Mouse (Mus musculus): Measurements from ENCODE around the gene Tfip11.
"Not testable (repeated sequence)": the region's sequence is repeated elsewhere in the genome, so short reads cannot be mapped to it uniquely, and the experiment has no call there.

The Tfip11 gene

GRCm38 (mm10) chr5:112290536-112290880, 35.6 kb upstream of the Tfip11 start:
- no peak for DNase-seq

DNA sequence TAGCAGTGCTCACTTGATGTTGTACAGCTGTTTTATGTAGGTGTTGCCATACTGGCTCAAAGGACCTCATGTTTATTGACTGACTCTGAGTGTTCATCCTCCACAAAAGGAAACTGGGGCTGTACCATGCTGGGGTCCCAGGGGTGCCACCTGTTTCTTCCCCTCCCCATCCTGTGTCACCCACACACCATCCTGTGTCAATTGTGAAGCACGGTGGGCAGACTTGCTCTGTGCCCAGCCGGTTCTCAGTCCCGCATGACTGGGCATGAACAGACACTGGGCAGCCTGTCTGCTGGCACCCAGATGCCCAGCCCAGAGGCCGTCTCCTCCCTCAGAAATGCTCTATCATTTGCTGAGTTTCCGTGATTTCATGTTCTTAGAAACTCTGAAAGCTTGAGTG, 34.3 kb upstream of the Tfip11 start:
- DNase-seq = peak in 1 of 2 experiments; percentile 44

DNA sequence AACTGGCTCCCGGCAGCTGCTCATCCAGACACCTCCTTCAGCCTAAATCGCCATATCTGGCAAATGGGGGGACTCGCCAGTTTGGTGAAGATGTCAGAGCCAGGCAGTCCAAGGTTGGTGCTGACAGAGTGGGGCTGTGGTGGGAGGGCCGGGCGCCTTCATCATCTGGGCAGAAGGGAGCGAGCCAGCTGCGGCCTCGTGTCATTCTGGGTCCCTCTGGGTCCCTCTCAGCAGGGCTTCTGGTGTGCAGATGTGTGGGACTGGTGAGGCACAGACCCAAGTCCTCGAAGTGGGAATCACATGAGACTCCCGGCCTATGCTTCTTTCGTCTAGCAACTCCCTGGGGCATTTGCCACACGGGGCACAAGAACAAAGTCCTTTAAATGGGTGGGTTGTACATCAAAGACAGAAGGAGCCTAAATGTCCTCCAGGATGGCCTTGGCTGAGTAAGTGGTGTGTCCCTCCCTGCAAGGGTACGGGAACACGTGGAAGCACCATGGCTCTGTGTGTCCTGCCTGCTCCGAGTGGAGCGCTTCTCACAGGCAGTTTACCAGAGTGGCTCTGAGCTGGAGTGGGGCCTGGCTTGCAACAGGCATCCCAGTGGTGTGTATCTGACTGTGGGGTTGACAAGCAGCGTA, 33.7 kb upstream of the Tfip11 start:
- DNase-seq = no peak

GRCm38 (mm10) chr5:112293800-112294199, 32.4 kb upstream of the Tfip11 start:
- no peak for DNase-seq

- DNase-seq = no peak
Measured at GRCm38 (mm10) chr5:112294696-112295095, 31.5 kb upstream of the Tfip11 start.

GRCm38 (mm10) chr5:112295162-112295561, 31.0 kb upstream of the Tfip11 start:
- no peak for DNase-seq

DNA sequence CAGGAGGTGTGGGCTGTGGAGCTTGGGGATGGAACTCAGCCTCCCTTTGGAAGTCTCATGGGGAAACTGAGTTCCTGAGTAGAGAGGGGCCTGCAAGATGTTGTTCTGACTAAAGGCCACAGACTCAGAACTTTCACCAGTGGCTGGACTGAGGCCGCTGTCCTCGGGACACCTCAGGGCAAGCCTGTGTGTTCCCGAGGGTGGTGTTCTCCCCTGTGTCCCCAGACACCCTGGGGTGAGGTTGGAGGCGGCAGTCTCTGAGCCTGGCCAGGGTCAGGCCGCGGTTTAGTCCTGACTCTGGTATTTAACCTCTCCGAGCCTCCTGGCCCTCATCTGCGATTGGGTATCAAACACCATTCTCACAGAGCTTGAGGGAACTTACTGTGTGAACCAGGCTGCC, 30.6 kb upstream of the Tfip11 start:
- DNase-seq = no peak

DNA sequence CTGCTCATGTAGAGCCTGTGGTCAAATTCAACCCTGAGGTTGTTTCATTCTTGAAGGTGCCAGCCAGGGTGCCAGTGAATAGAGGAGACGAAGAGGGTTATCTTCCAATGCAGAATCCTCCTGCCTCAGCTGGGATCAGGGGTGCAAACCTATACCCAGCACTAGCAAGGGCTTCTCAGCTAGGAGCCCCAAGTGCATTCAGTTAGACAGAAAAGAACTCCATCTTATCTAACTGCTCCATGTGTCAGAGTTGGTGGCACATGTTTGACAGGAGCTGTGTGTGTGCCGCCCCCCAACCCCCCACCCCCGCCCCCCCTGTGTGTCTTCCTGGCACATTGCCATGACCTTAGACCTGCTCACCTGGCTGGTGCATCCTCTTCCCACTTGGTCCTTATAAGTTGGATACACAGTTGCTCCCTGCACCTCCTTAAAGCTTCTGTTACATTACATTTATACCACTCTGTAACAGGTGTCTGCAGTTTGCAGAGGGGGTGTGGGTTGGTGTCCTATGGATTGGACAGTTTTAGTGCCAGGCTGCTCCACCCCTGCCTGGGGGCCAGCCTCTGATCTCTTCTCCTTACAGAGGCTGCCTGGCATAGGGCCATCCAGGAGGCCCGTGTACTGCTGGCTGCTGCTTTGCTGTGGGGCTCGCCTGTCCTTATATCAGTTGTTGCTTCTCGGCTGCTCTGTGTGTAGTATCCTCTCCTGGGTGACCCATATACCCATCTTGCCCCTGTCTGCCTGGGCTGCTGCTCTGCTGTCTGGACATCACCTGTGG, 29.6 kb upstream of the Tfip11 start:
- DNase-seq = no peak

- no peak for DNase-seq
Measured at GRCm38 (mm10) chr5:112297257-112297656, 28.9 kb upstream of the Tfip11 start.

DNA sequence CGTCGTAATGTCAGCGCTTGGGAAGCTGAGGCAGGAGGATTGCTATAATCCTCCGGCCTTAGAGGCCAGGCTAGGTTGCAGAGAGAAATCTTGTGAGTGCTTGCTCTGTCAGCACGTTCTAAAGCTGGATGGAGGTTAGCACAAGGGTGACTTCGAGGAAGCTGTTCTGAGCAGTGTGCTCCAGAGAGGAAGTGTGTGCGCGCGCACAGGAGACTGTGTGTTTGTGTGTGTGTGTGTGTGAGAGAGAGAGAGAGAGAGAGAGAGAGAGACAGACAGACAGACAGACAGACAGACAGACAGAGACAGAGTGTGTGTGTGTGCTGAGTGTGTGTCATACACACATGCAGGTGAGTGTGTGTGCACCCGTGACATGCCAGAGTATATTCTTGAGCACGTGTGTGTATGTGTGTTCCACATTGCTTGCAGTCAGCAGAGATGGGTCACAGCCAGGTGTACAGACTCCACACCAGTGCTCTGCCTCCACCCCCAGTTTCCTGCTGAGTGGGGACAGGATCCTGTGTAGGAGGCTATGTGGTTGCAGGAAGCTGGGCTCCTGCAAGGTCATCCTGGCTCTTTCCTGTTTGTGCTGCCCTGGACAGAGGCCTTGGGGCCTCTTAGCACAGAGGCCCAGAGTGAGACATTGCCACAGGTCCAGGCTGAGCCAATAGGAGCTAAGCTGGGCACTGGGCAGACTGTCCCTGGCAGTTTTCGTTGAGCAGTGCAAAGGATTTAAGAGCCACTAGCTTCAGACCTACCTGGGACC, 27.8 kb upstream of the Tfip11 start:
- DNase-seq = no peak

- no peak for DNase-seq
Measured at GRCm38 (mm10) chr5:112299399-112299798, 26.8 kb upstream of the Tfip11 start.

DNA sequence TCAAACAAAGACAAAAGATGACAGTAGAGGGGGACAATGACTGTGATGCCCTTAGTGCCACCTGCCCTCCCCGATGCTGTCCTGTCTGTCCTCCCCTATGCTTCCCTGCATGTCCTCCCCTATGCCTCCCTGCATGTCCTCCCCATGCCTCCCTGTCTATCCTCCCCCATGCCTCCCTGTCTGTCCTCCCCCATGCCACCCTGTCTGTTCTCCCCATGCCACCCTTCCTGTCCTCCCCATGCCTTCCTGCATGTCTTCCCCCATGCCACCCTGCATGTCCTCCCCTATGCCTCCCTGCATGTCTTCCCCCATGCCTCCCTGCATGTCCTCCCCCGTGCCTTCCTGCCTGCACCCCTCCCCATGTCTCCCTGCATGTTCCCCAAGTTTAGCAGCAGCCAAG, 26.0 kb upstream of the Tfip11 start:
- DNase-seq = no peak

DNA sequence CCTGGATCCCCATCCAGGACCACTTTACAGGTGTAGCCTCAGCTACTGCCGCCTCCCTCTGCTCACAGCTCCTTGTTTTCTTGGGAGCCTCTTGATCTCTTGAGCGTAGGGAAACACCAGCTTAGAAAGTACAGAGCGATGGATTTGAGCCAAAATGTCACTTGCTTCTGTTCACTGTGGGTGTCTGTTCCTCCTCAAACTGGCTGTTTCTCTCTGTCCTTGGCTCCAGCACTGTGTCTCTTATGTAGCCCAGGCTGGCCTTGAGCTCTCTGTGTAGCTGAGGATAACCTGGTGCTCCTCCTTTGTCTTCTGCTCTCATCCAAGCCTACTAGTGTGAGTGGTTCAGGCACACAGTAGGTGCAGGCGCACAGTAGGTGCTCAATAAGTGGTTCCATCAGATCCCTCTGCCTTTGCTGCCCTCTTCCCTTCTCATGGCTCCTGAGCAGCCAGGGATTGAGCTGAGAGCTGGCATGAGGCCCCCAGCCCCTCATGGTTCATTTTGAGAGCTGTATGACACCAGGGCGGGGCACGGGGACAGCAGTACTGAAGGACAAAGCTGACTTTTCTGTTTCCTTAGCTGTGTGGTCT, 25.3 kb upstream of the Tfip11 start:
- no peak for DNase-seq

- DNase-seq = no peak
Measured at GRCm38 (mm10) chr5:112301694-112302093, 24.5 kb upstream of the Tfip11 start.

GRCm38 (mm10) chr5:112302310-112302709, 23.8 kb upstream of the Tfip11 start:
- DNase-seq = no peak

DNA sequence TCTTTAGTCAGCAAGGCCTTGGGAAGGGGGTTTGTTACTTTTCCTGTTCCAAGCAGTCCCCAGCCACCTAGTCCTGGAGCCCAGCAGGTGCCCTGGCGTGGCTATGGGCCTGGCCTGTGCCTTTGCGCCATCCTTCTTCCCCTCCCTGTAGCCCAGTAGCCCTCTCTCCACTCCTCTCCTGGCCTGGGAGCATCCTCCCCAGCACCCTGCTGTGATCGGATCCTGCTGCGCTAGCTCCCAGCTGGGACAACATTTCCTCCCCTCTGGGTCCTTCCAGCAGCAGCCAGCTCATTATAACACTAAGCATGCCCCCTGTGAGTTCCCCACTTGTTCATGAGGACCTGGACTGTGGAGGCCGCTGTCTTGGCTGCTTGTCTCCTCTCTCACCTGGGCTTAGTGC, 20.3 kb upstream of the Tfip11 start:
- DNase-seq = no peak

- no peak for DNase-seq
Measured at GRCm38 (mm10) chr5:112313222-112313885, 12.8 kb upstream of the Tfip11 start.

DNA sequence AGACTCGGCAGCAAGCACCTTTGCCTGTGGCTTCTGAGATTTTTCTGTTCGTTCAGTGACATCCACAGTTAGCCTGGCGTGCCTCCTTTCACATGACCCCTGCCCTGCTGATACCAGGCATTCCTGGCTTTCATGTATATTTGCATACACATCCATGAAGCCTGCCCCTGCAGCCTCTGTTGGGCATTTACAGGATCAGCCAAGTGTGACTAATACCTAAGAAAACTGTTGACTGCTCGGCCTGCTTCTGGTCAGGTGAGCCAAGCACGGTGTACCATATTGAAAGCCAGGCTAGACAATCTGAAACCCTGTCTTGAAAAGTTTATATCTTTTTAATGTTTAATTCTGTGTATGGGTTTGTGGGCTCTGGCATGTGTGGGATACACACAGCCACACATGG, 9.7 kb upstream of the Tfip11 start:
- DNase-seq = no peak

DNA sequence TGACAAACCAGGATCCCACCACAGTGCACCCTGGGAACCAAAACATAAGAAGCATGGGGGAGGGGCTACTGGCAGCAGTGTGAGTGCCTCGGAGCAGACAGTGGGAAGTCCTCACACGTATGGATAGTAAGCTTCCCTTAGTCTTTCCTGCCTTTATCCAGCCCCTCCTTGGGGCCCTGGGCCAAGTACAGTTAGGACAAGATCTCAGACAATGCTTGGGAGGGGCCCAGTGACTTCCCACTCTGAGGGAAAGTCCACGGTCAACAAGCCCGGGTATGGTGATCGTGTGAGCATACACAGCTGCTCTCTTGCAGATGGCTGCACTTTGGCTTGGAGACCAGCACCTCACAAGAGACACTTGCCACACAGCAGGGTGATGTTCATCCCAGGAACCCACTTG, 8.8 kb upstream of the Tfip11 start:
- no peak for DNase-seq

DNA sequence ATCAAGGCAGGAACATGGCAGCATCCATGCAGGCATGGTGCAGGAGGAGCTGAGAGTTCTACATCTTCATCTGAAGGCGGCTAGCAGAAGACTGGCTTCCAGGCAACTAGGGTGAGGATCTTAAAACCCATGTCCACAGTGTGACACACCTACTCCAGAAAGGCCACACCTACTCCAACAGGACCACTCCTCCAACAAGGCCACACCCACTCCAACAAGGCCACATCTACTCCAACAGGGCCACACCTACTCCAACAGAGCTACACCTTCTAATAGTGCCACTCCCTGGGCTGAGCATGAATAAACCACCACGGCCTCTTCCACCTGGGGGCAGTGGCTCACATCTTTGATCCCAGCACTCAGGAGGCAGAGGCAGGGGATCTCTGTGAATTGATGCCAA, 6.8 kb upstream of the Tfip11 start:
- DNase-seq = not testable (repeated sequence)

DNA sequence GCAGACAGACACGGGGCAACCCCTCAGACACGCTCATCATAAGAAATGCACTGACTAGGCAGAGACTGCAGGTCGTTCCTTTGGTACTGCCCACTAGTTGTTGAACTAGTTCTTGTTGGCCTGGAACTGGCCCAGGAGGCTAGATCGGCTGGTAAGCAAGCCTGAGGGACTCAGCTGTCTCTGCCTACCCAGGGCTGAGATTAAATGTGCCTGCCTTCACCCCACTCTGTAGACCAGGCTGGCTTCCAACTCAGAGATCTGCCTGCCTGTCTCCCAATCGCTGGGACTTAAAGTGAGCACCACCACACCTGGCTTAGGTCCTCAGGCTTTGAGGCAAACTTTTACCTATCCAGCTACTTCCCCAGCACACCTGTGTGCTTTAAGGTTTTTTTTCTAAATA, 5.8 kb upstream of the Tfip11 start:
- DNase-seq = no peak

DNA sequence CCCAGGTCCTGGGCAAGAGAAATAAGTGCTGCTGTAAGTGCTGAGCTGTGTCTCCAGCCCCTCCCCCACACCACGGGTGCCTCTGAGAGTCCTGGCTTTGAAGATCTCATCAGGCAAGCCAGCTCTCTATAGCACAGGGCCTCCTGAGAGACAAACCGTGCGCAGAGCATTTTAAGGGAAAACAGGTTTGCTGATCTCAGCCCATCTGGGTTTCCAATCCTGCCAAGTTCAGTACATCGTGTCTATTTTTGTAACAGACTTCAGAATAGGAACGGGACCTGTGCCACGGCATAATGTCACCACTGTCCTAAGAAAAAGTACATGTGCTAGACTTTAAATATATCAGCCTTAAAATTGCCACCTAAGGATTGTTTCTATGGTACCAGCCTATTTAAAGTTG, 5.2 kb upstream of the Tfip11 start:
- peak; percentile 48 to 49 for DNase-seq

- no peak for DNase-seq
Measured at GRCm38 (mm10) chr5:112321376-112321775, 4.8 kb upstream of the Tfip11 start.
